33 mouse cellular contexts compared by ENCODE assay signal in genomic region chr2:107149851-107150250, GRCm38 (mm10).
"Had no signal": no experiment of that assay in that cellular context is flagged by ENCODE, and none has a peak within 500 bp of the region (broad histone marks: within the 10 kb centered on the region; RNA-seq: fewer than 3 reads in every experiment).

No protein-coding gene starts in this region.

- ATAC-seq: liver, embryonic 12.5 days; liver, postnatal 0 days; lung, postnatal 0 days; midbrain, embryonic 13.5 days; midbrain, embryonic 15.5 days; midbrain, embryonic 16.5 days had no signal

- H3K36me3 ChIP-seq: limb, embryonic 10.5 days; limb, embryonic 12.5 days; limb, embryonic 13.5 days; limb, embryonic 15.5 days; liver, embryonic 12.5 days; liver, embryonic 13.5 days; liver, embryonic 15.5 days; lung, embryonic 15.5 days; midbrain, embryonic 10.5 days; midbrain, embryonic 12.5 days; midbrain, embryonic 13.5 days; midbrain, embryonic 15.5 days; neural tube, embryonic 12.5 days; neural tube, embryonic 13.5 days had no signal

- H3K9ac ChIP-seq: limb, embryonic 12.5 days; limb, embryonic 13.5 days; limb, embryonic 15.5 days; liver, embryonic 12.5 days; liver, embryonic 13.5 days; liver, embryonic 14.5 days; liver, embryonic 15.5 days; liver, postnatal 0 days; lung, embryonic 14.5 days; lung, embryonic 15.5 days; midbrain, embryonic 12.5 days; midbrain, embryonic 13.5 days; midbrain, embryonic 15.5 days; neural tube, embryonic 12.5 days; neural tube, embryonic 13.5 days had no signal

- H3K4me2 ChIP-seq: limb, embryonic 12.5 days; limb, embryonic 13.5 days; limb, embryonic 15.5 days; liver, embryonic 11.5 days; liver, embryonic 12.5 days; liver, embryonic 13.5 days; liver, embryonic 15.5 days; lung, embryonic 14.5 days; lung, embryonic 15.5 days; midbrain, embryonic 11.5 days; midbrain, embryonic 12.5 days; midbrain, embryonic 13.5 days; midbrain, embryonic 15.5 days; neural tube, embryonic 12.5 days; neural tube, embryonic 13.5 days had no signal

- H3K9me3 ChIP-seq: limb, embryonic 10.5 days; limb, embryonic 12.5 days; limb, embryonic 13.5 days; limb, embryonic 15.5 days; liver, embryonic 12.5 days; liver, embryonic 13.5 days; liver, embryonic 15.5 days; lung, embryonic 15.5 days; megakaryocyte, embryonic 14.5 days; midbrain, embryonic 10.5 days; midbrain, embryonic 12.5 days; midbrain, embryonic 13.5 days; midbrain, embryonic 15.5 days; neural tube, embryonic 12.5 days; neural tube, embryonic 13.5 days had no signal

- DNase-seq: left cerebral cortex, postnatal 4 days; liver; liver, embryonic 13.5 days; liver, postnatal 0 days; lung, adult 18-20 months; lung, adult 2 months; lung, postnatal 10 days; lung, postnatal 14 days; lung, postnatal 36 days; lung, postnatal 4 days; midbrain, embryonic 14.5 days had no signal

- H3K27ac ChIP-seq: limb, embryonic 10.5 days; limb, embryonic 12.5 days; limb, embryonic 13.5 days; limb, embryonic 15.5 days; liver, embryonic 12.5 days; liver, embryonic 13.5 days; liver, embryonic 14.5 days; liver, embryonic 15.5 days; lung, embryonic 15.5 days; macrophage; midbrain, embryonic 10.5 days; midbrain, embryonic 12.5 days; midbrain, embryonic 13.5 days; midbrain, embryonic 15.5 days; neural tube, embryonic 12.5 days; neural tube, embryonic 13.5 days had no signal

- H3K4me1 ChIP-seq: limb, embryonic 10.5 days; limb, embryonic 12.5 days; limb, embryonic 13.5 days; limb, embryonic 15.5 days; liver, embryonic 12.5 days; liver, embryonic 13.5 days; liver, embryonic 15.5 days; lung, embryonic 15.5 days; megakaryocyte, embryonic 14.5 days; midbrain, embryonic 10.5 days; midbrain, embryonic 12.5 days; midbrain, embryonic 13.5 days; midbrain, embryonic 15.5 days; neural tube, embryonic 12.5 days; neural tube, embryonic 13.5 days had no signal

- H3K27me3 ChIP-seq: limb, embryonic 12.5 days; limb, embryonic 13.5 days; limb, embryonic 15.5 days; liver, embryonic 12.5 days; liver, embryonic 13.5 days; liver, embryonic 15.5 days; lung, embryonic 15.5 days; megakaryocyte, embryonic 14.5 days; midbrain, embryonic 12.5 days; midbrain, embryonic 13.5 days; midbrain, embryonic 15.5 days; neural tube, embryonic 12.5 days; neural tube, embryonic 13.5 days had no signal

- H3K4me3 ChIP-seq: limb, embryonic 10.5 days; limb, embryonic 12.5 days; limb, embryonic 13.5 days; limb, embryonic 15.5 days; liver, embryonic 12.5 days; liver, embryonic 13.5 days; liver, embryonic 15.5 days; lung, embryonic 15.5 days; megakaryocyte, embryonic 14.5 days; midbrain, embryonic 10.5 days; midbrain, embryonic 12.5 days; midbrain, embryonic 13.5 days; midbrain, embryonic 15.5 days; myocyte; neural tube, embryonic 12.5 days; neural tube, embryonic 13.5 days had no signal
